Mouse (Mus musculus): ENCODE measurements around the gene Cecr2.
"Not testable (repeated sequence)": the region's sequence is repeated elsewhere in the genome, so short reads cannot be mapped to it uniquely, and the experiment has no call there.

The Cecr2 gene

GRCm38 (mm10) chr6:120665816-120666760, at the start of gene Cecr2:
Gene Cecr2, plus strand, starts transcription at chr6:120666369.
- peak; percentile 75 for DNase-seq

GRCm38 (mm10) chr6:120617586-120617985, 48.6 kb upstream of the Cecr2 start:
- DNase-seq = no peak

GRCm38 (mm10) chr6:120618518-120619402, 47.4 kb upstream of the Cecr2 start:
- DNase-seq = no peak

- DNase-seq = no peak
Measured at GRCm38 (mm10) chr6:120620193-120620592, 46.0 kb upstream of the Cecr2 start.

DNA sequence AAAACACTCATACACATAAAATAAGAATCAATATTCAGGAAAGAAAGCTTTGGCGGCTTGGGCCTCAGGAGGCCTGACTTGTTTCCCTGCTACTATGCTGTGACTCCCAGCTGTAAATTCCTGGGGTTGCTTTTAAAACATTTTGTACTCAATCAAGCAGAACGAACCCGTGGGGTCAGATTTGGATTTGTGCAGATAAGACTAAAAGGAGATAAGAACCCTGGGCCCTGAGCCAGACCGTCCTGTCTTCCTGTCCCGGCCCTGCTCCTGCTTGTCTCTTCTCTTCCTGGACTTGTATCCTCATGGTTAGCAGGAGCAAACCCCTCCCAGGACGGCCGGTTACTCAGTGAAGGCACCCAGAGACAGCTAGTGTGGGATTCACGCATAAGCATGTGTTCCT, 41.1 kb upstream of the Cecr2 start:
- DNase-seq = peak; percentile 12

- no peak for DNase-seq
Measured at GRCm38 (mm10) chr6:120627096-120627495, 39.1 kb upstream of the Cecr2 start.

DNA sequence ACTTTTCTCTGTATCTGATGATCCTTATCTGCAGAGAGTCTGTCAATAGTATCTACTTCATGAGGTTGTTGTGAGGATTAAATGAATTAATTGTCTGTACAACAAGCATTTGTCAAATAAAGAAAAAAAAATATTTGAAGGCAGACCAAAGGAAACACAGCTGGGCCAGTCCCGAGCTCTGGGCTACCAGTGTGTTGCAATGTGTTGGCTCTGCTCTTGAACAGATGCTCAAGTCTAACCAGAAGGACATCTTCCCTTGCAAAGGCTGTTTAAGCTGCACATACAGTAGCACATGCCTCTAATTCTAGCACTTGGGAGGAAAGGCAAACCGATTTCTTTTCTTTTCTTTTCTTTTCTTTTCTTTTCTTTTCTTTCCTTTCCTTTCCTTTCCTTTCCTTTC, 37.2 kb upstream of the Cecr2 start:
- peak; percentile 39 for DNase-seq

DNA sequence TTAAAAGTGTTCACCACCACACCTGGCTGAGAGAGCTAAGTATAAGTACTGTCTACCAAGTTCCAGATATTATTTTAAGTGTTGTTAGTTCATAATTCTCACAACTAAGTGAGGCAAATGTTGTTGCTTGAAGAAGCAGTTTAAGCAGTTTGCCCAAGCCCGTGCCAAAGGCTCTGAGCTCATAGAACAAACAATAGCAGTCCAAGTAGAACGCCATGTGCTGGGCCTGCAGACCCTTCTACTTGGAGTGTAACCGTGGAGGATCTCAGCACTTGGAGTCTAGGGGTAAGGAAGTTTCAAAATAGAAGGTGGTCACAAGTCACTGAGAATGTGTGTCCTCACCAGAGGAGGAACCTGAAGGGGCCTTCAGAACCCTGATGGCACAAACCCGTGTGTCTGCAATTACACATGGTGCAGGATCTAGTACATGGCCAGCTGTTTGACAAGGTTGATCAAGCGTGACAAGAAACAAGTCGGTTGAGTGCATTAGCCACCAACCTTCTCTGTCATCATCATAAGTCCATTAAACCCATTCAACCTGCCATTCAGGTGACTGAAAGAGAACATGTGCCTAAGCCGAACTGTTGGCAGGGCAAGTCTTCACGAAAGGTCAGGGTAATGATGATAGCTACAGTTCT, 30.7 kb upstream of the Cecr2 start:
- DNase-seq = peak; percentile 28

- peak; percentile 55 for DNase-seq
Measured at GRCm38 (mm10) chr6:120639547-120639946, 26.6 kb upstream of the Cecr2 start.

DNA sequence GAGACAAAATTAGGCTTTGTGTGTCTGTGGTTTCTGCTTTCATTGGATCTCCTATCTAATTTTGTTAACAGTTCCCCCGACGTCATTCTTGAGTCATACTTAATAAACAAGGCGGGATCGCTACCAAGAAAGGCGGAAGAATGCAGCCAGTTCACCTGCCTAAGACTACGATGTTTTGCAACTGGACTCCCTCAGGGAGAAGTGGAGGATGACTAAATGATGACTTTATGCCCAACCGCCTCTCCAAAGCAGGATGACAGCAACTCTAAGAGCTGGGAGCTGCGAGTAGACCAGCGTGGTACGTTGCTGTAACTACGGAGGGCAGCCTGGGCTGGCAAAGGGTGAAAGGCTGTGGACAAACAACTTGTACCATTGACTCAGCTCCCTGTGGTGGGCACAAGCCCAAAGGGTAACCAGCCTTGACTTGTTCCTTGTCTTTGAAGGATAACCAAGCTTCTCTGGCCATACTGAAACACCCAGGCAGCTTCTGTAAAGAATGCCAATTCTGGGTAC, 24.2 kb upstream of the Cecr2 start:
- DNase-seq = no peak

DNA sequence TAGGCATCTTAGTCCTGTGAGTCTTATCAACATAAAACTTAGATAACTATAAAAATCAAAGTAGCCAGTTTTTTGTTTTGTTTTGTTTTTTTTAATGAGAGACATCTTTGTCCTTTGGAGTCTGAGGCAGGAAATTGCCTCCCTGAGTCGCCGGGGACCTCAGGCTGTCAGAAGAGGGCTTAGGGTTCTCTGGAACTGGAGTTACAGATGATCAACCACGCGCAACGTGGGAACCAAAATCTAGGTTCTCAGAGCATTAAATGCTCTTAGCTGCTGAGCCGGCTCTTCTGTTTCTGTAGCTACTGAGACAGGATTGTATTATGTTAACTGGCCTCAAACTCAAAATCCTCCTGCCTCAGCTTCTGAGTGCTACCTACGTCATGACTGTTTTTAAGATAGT, 22.4 kb upstream of the Cecr2 start:
- no peak for DNase-seq

- no peak for DNase-seq
Measured at GRCm38 (mm10) chr6:120644346-120645299, 21.5 kb upstream of the Cecr2 start.

GRCm38 (mm10) chr6:120647246-120648028, 18.7 kb upstream of the Cecr2 start:
- not testable (repeated sequence) for DNase-seq

DNA sequence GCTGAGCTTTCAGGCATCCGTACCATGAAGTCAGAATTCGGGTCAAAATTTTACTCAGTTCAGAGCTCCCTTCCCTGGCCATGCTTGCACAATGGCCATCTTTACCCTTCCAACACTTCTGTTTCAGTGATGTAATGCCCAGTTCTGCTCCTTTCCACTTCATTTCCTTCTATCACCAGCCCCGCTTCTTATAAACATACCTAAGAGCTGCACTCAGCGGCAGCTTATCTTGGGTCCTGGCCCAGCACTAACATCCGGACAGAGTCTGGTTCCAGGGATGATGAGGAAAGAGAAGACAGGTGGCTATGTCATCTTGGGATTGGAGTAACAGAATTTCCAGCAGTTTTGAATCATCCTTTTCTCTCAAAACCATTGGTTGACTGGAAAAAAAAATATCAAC, 18.0 kb upstream of the Cecr2 start:
- no peak for DNase-seq

- DNase-seq = no peak
Measured at GRCm38 (mm10) chr6:120652666-120653065, 13.5 kb upstream of the Cecr2 start.

DNA sequence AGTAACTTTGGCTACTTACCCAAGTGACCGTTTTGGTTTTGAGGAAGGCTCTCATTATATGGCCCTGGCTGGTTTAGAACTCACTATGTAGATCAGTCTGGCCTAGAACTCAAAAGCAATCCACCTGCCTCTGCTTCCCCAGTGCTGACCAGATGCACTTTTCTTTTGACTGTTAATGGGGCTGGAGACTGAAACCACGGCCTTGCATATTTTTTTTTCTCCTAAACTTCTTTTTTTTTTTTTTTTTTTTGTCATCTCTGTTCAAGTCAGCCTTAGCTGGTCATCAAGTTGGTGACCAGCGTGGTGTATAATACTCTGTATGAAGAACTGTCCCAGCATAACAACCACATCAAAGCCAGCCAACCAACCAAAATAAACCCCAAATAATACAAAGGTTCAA, 10.5 kb upstream of the Cecr2 start:
- DNase-seq = no peak

DNA sequence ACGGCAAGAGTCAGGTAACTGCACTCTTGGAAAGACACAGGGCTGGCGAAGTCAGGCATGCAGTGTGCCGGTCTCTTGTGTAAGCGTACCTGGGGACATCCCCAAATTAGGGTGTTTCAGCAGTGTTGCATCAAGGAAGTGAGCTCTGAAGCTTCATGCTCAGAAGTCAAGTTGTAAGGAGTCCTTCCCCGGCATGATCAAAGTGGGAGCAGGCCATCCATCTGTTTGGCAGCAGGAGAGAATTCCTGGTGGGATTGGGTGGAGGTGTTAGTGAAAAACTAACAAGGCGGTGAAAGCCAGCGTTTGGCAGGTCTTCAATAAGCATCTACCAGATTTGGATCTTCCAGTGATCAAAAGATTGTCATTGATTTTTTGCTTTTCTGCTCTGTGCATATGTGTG, 7.3 kb upstream of the Cecr2 start:
- no peak for DNase-seq

GRCm38 (mm10) chr6:120665415-120665815, 754 bp upstream of the Cecr2 start:
- peak; percentile 56 for DNase-seq

DNA sequence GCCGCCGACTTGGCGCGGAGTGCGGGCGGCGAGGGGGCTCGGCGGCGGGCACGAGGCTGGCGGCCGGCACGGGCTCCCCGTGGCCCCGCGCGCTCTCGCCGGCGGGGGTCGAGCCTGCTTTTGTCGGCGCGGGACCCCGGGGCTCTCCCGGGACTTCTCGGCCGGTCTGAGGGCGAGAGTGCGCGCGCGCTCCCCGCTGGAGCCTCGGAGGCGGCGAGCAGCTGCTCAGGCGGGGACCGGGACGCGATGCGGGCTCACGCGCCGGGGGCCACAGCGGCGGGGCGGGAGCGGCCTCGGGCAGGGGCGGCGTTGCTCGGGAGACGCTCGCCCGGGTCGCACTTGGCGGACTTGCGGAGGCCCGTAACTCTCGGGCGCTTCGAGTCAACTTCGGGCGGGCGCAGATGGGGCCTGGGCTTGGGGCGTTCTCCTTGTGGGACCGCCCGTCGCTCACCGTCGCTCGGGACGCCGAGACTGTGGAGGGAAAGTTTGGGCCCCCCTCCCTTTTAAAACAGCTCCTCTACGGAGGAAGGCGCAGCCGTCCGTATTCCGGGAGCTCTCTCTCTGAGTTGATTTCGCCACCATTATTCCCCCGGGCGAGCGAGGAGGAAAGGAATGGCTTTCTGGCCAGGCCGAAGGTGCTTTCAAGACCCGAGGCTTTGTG, 722 bp downstream of the Cecr2 start:
- peak; percentile 48 for DNase-seq

DNA sequence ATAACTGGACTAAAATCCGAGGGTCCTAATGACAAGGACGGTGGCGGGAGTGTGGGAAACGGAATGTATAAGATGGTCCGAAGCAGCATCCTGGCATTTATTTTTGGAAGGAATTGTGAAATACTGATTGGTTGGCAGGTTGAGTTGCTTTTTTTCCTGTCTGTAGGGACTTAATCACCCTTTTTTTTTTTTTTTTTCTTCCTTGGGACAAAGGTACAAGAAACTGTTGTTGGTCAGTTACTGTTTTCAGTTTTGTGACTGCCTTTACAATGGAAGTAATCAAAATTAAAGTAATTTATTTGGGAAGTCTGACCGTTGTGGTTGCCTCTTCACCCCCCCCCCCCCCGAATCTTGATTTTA, 1.2 kb downstream of the Cecr2 start:
- no peak for DNase-seq
